Mouse (Mus musculus): Measurements from ENCODE around the gene Agxt. TPM values are rescaled to one million over a fixed set of nuclear protein-coding genes. Genes with fewer than 3 reads are reported as not detected.
A peak's percentile ranks its signal among the peaks of the same experiment; 100 is the strongest.

Agxt gene
- polyA plus RNA-seq, 1 experiment from 2014 or later = not detected

- peak; percentile 24; the same call in 1 of the 2 replicates for ATAC-seq (ENCODE audit: low FRiP score, low TSS enrichment)
- Histone ChIP-seq H3K4me3 (ENCODE audit: low read length) (no peak within 1 kb of the TSS), H3K9me3 (ENCODE audit: control insufficient read depth, low read length) (no peaks in the 10 kb centered on the region), H3K4me1 (ENCODE audit: control insufficient read depth, insufficient read depth, low read length) (0 out of 2 replicates have a peak, but pooled peaks cover 6% of the 10 kb centered on the region), H3K27me3 (ENCODE audit: control insufficient read depth, insufficient read depth, low read length) (no peaks in the 10 kb centered on the region), H3K4me2 (replicated peaks; ENCODE audit: low read depth, low read length) (no peak within 1 kb of the TSS), H3K27ac (ENCODE audit: low read depth, low read length) (no peak within 1 kb of the TSS), H3K36me3 (ENCODE audit: control insufficient read depth, insufficient read depth, low read length) (no peaks in the 10 kb centered on the region), H3K9ac (ENCODE audit: low read depth, low read length) (peak within 1 kb of the TSS; percentile 12; the same call in 1 of the 2 replicates)
- WGBS = 57% methylated on average over 8 of the region's 8 CpGs
Measured at GRCm38 (mm10) chr1:93160501-93161133, 25.6 kb downstream of the Agxt start, which contains the start of gene 2310007B03Rik. Gene 2310007B03Rik, minus strand, starts transcription at chr1:93160948.

DNA sequence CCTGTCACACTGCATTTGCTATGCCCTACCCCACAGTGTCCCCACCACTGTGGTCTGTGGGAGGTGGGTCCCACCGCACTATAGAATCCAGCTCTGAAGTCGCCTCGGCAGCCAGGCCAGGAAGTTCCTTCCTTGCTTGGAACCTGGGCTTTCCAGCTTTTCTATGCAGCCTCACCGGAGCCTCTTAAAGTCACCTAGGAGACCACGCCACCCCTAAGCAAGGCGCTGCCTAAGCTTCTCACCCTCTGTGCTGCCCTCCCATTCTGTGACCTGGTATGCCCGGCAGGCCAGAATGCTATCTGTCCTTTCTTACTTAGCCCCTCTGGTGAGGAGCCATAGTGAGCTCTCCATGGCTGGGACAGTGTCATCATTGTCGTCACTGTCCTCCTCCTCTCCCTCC is 26.3 kb downstream of the Agxt start:
- ATAC-seq (ENCODE audit: low FRiP score, low TSS enrichment) = no peak
- WGBS = 72% methylated on average over 8 of the region's 8 CpGs

DNA sequence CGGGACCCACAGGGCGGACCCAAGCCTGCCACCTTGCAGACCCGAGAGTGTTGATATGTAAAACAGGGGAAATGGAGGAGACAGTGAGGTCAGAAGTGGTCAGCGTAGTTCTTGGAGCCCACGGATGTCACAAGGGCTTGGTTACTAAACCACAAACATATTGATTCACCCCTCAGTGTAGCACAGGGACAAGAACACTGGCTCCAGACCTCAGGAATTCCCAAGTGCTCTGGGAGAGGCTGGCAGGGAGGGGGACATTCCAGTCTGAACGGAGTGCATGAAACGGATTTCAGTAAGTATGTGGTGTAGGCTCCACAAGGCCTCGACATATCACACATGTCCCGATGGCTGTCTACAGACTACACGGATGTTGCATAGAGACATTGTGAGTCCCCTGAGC is 26.9 kb downstream of the Agxt start:
- Histone ChIP-seq H3K4me3 (ENCODE audit: low read length) (no peak overlapping the region), H3K36me3 (ENCODE audit: control insufficient read depth, insufficient read depth, low read length) (no peaks in the 10 kb centered on the region), H3K27me3 (ENCODE audit: control insufficient read depth, insufficient read depth, low read length) (no peaks in the 10 kb centered on the region), H3K4me1 (ENCODE audit: control insufficient read depth, insufficient read depth, low read length) (0 out of 2 replicates have a peak, but pooled peaks cover 6% of the 10 kb centered on the region), H3K9me3 (ENCODE audit: control insufficient read depth, low read length) (no peaks in the 10 kb centered on the region), H3K9ac (ENCODE audit: low read depth, low read length) (no peak overlapping the region), H3K27ac (ENCODE audit: low read depth, low read length) (no peak overlapping the region), H3K4me2 (replicated peaks; ENCODE audit: low read depth, low read length) (no peak overlapping the region)
- ATAC-seq (ENCODE audit: low FRiP score, low TSS enrichment) = no peak
- WGBS = 80% methylated on average over 10 of the region's 10 CpGs

More for the DNA sequence above, 26.3 kb downstream of the Agxt start:
- H3K4me3 ChIP-seq (ENCODE audit: low read length) = no peak overlapping the region
- H3K27ac ChIP-seq (ENCODE audit: low read depth, low read length) = no peak overlapping the region
- H3K9ac ChIP-seq (ENCODE audit: low read depth, low read length) = no peak overlapping the region
- no peak overlapping the region for H3K4me2 ChIP-seq (replicated peaks; ENCODE audit: low read depth, low read length)
- no peaks in the 10 kb centered on the region for H3K9me3 ChIP-seq (ENCODE audit: control insufficient read depth, low read length)
- H3K4me1 ChIP-seq (ENCODE audit: control insufficient read depth, insufficient read depth, low read length) = 0 out of 2 replicates have a peak, but pooled peaks cover 6% of the 10 kb centered on the region
- H3K27me3 ChIP-seq (ENCODE audit: control insufficient read depth, insufficient read depth, low read length) = no peaks in the 10 kb centered on the region
- no peaks in the 10 kb centered on the region for H3K36me3 ChIP-seq (ENCODE audit: control insufficient read depth, insufficient read depth, low read length)

DNA sequence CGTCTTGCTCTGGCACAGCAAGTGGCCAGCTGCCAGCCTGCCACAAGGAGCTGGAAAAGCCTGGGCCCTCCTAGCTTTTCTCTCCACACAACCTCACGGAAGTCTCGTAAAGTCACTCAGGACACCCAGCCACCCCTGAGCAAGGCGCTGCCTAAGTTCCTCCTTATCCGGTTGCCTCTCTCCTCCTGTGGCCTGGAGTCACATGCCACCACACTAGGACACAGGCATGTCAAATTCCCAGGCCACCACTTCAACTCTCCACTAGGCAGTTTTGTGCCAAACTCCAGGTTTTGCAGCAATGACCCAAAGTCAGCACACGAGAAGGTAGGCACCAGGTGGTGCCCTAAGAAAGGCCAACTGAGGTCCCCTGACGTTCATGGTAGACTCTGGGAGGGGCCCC is 27.5 kb downstream of the Agxt start:
- H3K27ac ChIP-seq (ENCODE audit: low read depth, low read length) = no peak overlapping the region
- H3K4me1 ChIP-seq (ENCODE audit: control insufficient read depth, insufficient read depth, low read length) = 0 out of 2 replicates have a peak, but pooled peaks cover 6% of the 10 kb centered on the region
- H3K4me3 ChIP-seq (ENCODE audit: low read length) = no peak overlapping the region
- H3K27me3 ChIP-seq (ENCODE audit: control insufficient read depth, insufficient read depth, low read length) = no peaks in the 10 kb centered on the region
- ATAC-seq (ENCODE audit: low FRiP score, low TSS enrichment) = no peak
- WGBS = 86% methylated on average over 7 of the region's 7 CpGs
- no peaks in the 10 kb centered on the region for H3K36me3 ChIP-seq (ENCODE audit: control insufficient read depth, insufficient read depth, low read length)
- no peaks in the 10 kb centered on the region for H3K9me3 ChIP-seq (ENCODE audit: control insufficient read depth, low read length)
- H3K9ac ChIP-seq (ENCODE audit: low read depth, low read length) = no peak overlapping the region
- no peak overlapping the region for H3K4me2 ChIP-seq (replicated peaks; ENCODE audit: low read depth, low read length)

DNA sequence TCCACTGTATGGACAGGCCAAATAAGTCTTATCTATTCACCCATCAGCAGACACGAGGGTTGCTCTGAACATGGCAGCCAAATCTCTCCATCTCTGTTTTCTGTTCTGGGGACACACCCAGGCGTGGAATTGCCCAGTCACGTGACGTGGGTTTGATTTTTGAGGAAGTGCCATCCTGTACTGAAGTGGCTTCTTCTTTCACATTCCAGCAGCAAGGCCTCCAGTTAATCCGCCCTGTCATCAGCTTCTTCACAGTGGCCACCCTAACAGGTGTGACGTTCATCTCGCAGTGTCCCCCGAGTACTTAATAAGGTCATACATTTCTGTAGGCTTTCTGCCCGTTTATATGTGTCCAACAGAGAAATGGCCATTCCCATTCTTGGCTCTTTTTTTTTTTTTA is 30.4 kb downstream of the Agxt start:
- WGBS = 82% methylated on average over 9 of the region's 9 CpGs
- Histone ChIP-seq H3K27me3 (ENCODE audit: control insufficient read depth, insufficient read depth, low read length) (no peaks in the 10 kb centered on the region), H3K9ac (ENCODE audit: low read depth, low read length) (no peak overlapping the region), H3K4me3 (ENCODE audit: low read length) (no peak overlapping the region), H3K9me3 (ENCODE audit: control insufficient read depth, low read length) (no peaks in the 10 kb centered on the region), H3K36me3 (ENCODE audit: control insufficient read depth, insufficient read depth, low read length) (no peaks in the 10 kb centered on the region), H3K4me1 (ENCODE audit: control insufficient read depth, insufficient read depth, low read length) (0 out of 2 replicates have a peak, but pooled peaks cover 3% of the 10 kb centered on the region), H3K4me2 (replicated peaks; ENCODE audit: low read depth, low read length) (no peak overlapping the region), H3K27ac (ENCODE audit: low read depth, low read length) (no peak overlapping the region)
- no peak for ATAC-seq (ENCODE audit: low FRiP score, low TSS enrichment)

- WGBS = 81% methylated on average over 11 of the region's 11 CpGs
- no peak for ATAC-seq (ENCODE audit: low FRiP score, low TSS enrichment)
Measured at GRCm38 (mm10) chr1:93166346-93167079, 31.5 kb downstream of the Agxt start.

DNA sequence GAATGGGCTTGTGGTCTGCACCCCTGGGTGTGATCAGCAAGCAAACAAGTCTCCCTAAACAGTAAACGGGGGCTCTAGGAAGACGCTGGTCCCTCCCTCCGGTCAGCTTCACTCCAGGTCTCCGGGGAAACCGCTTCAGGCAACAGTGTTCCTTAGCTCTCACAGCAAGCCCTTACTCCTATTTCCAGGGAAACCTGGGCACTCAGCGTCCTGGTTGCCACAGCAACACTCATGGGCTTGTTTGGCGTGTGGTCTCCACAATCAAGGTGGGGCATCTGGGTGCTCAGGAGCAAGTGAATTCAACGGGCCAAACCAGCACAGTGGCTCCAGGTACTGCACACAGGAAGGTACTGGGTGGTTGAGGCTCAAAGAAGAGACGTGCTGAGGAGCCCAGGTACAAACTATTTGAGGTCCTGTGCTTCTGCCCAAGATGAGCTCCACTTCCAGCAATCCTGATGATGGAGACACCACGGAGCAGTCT is 33.3 kb downstream of the Agxt start, which contains the start of gene Crocc2:
Gene Crocc2, plus strand, starts transcription at position 431 of the 481 bp plus-strand sequence.
- H3K9me3 ChIP-seq (ENCODE audit: control insufficient read depth, low read length) = no peaks in the 10 kb centered on the region
- H3K27ac ChIP-seq (ENCODE audit: low read depth, low read length) = no peak within 1 kb of the TSS
- no peak within 1 kb of the TSS for H3K9ac ChIP-seq (ENCODE audit: low read depth, low read length)
- no peaks in the 10 kb centered on the region for H3K27me3 ChIP-seq (ENCODE audit: control insufficient read depth, insufficient read depth, low read length)
- no peak for ATAC-seq (ENCODE audit: low FRiP score, low TSS enrichment)
- no peak within 1 kb of the TSS for H3K4me2 ChIP-seq (replicated peaks; ENCODE audit: low read depth, low read length)
- WGBS = 49% methylated on average over 10 of the region's 10 CpGs
- no peaks in the 10 kb centered on the region for H3K36me3 ChIP-seq (ENCODE audit: control insufficient read depth, insufficient read depth, low read length)
- H3K4me1 ChIP-seq (ENCODE audit: control insufficient read depth, insufficient read depth, low read length) = no peaks in the 10 kb centered on the region
- no peak within 1 kb of the TSS for H3K4me3 ChIP-seq (ENCODE audit: low read length)

More at GRCm38 (mm10) chr1:93166346-93167079, 31.5 kb downstream of the Agxt start:
- no peaks in the 10 kb centered on the region for H3K36me3 ChIP-seq (ENCODE audit: control insufficient read depth, insufficient read depth, low read length)
- no peaks in the 10 kb centered on the region for H3K27me3 ChIP-seq (ENCODE audit: control insufficient read depth, insufficient read depth, low read length)
- no peak overlapping the region for H3K9ac ChIP-seq (ENCODE audit: low read depth, low read length)
- no peak overlapping the region for H3K4me3 ChIP-seq (ENCODE audit: low read length)
- H3K27ac ChIP-seq (ENCODE audit: low read depth, low read length) = no peak overlapping the region
- no peaks in the 10 kb centered on the region for H3K4me1 ChIP-seq (ENCODE audit: control insufficient read depth, insufficient read depth, low read length)
- no peak overlapping the region for H3K4me2 ChIP-seq (replicated peaks; ENCODE audit: low read depth, low read length)
- H3K9me3 ChIP-seq (ENCODE audit: control insufficient read depth, low read length) = no peaks in the 10 kb centered on the region

DNA sequence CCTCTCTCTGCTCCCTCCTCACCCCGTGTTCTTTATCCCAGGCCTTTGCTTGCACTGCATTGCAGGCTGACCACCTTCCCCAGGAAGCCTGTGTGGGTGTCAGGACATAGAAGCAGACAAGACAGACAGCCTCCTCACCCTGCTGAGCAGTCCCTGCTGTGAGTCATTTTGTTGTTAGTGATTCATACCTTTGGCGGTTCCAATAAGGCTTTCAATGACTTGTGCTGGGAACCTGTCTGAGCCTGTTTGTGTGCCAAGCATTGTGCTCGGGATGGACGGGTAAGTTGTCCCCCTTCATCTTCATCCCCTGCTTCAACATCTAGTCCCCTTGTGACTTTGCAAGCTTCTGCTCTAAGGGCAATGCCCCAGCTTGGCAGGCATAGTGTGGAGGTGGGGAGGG is 38.6 kb downstream of the Agxt start:
- Histone ChIP-seq H3K36me3 (ENCODE audit: control insufficient read depth, insufficient read depth, low read length) (no peaks in the 10 kb centered on the region), H3K27me3 (ENCODE audit: control insufficient read depth, insufficient read depth, low read length) (no peaks in the 10 kb centered on the region; the same call in 1 of the 2 replicates), H3K9ac (ENCODE audit: low read depth, low read length) (no peak overlapping the region), H3K9me3 (ENCODE audit: control insufficient read depth, low read length) (no peaks in the 10 kb centered on the region), H3K4me1 (ENCODE audit: control insufficient read depth, insufficient read depth, low read length) (peaks cover 22% of the 10 kb centered on the region), H3K4me2 (replicated peaks; ENCODE audit: low read depth, low read length) (no peak overlapping the region), H3K4me3 (ENCODE audit: low read length) (no peak overlapping the region), H3K27ac (ENCODE audit: low read depth, low read length) (no peak overlapping the region)
- WGBS = 71% methylated on average over 4 of the region's 4 CpGs
- ATAC-seq (ENCODE audit: low FRiP score, low TSS enrichment) = no peak

GRCm38 (mm10) chr1:93174399-93174798 is 39.4 kb downstream of the Agxt start:
- Histone ChIP-seq H3K36me3 (ENCODE audit: control insufficient read depth, insufficient read depth, low read length) (no peaks in the 10 kb centered on the region), H3K27ac (ENCODE audit: low read depth, low read length) (no peak overlapping the region), H3K27me3 (ENCODE audit: control insufficient read depth, insufficient read depth, low read length) (no peaks in the 10 kb centered on the region; the same call in 1 of the 2 replicates), H3K9ac (ENCODE audit: low read depth, low read length) (no peak overlapping the region), H3K9me3 (ENCODE audit: control insufficient read depth, low read length) (no peaks in the 10 kb centered on the region), H3K4me1 (ENCODE audit: control insufficient read depth, insufficient read depth, low read length) (peaks cover 22% of the 10 kb centered on the region), H3K4me3 (ENCODE audit: low read length) (no peak overlapping the region), H3K4me2 (replicated peaks; ENCODE audit: low read depth, low read length) (no peak overlapping the region)
- peak; percentile 71 for ATAC-seq (ENCODE audit: low FRiP score, low TSS enrichment)
- under 1% methylated on average over 4 of the region's 4 CpGs for WGBS

Measured in kidney, embryonic 14.5 days (tissue).